Mouse (Mus musculus) fat pad, adult 2 months (tissue): ENCODE results near the gene Gpr132.
"Not testable (repeated sequence)": the region's sequence is repeated elsewhere in the genome, so short reads cannot be mapped to it uniquely, and the experiment has no call there.

Experiments used
- DNase-seq: peaks from one replicate; pipeline ENCODE4 v3.0.0-alpha.2; 2011; ENCODE audit warnings: low read depth, low spot score; ENCODE audit errors: extremely low read depth

Gpr132 gene

GRCm38 (mm10) chr12:112822676-112823075 lies 45.4 kb downstream of the Gpr132 start:
- DNase-seq = peak; percentile 93

GRCm38 (mm10) chr12:112821974-112822373 lies 46.1 kb downstream of the Gpr132 start:
- no peak for DNase-seq

- no peak for DNase-seq
Observed at GRCm38 (mm10) chr12:112821216-112821615, 46.8 kb downstream of the Gpr132 start.

GRCm38 (mm10) chr12:112820401-112820999 lies 47.5 kb downstream of the Gpr132 start:
- no peak for DNase-seq

GRCm38 (mm10) chr12:112819057-112819662 lies 48.9 kb downstream of the Gpr132 start:
- DNase-seq = no peak

- not testable (repeated sequence) for DNase-seq
Observed at GRCm38 (mm10) chr12:112816866-112817265, 51.2 kb downstream of the Gpr132 start.

- DNase-seq = no peak
Observed at GRCm38 (mm10) chr12:112816294-112816693, 51.7 kb downstream of the Gpr132 start.

- no peak for DNase-seq
Observed at GRCm38 (mm10) chr12:112814682-112815470, 53.2 kb downstream of the Gpr132 start.

- DNase-seq = no peak
Observed at GRCm38 (mm10) chr12:112813370-112813769, 54.7 kb downstream of the Gpr132 start.

GRCm38 (mm10) chr12:112810092-112810885 lies 57.7 kb downstream of the Gpr132 start:
- no peak for DNase-seq

GRCm38 (mm10) chr12:112809641-112810040 lies 58.4 kb downstream of the Gpr132 start:
- DNase-seq = no peak

- no peak for DNase-seq
Observed at GRCm38 (mm10) chr12:112808587-112809364, 59.3 kb downstream of the Gpr132 start, which contains the start of gene Clba1. TSS of gene Clba1 (plus strand) at chr12:112808937.

- no peak for DNase-seq
Observed at GRCm38 (mm10) chr12:112808212-112808586, 59.8 kb downstream of the Gpr132 start.

- no peak for DNase-seq
Observed at GRCm38 (mm10) chr12:112807796-112808195, 60.2 kb downstream of the Gpr132 start.

GRCm38 (mm10) chr12:112806044-112806443 lies 62.0 kb downstream of the Gpr132 start:
- DNase-seq = no peak

GRCm38 (mm10) chr12:112804046-112804445 lies 64.0 kb downstream of the Gpr132 start:
- no peak for DNase-seq

GRCm38 (mm10) chr12:112802917-112803316 lies 65.1 kb downstream of the Gpr132 start:
- no peak for DNase-seq

GRCm38 (mm10) chr12:112801864-112802846 lies 65.9 kb downstream of the Gpr132 start, which contains the start of gene Ahnak2:
TSS of gene Ahnak2 (minus strand) at chr12:112802657.
- no peak for DNase-seq
